Mouse (Mus musculus) megakaryocyte, embryonic 14.5 days (primary cell): ENCODE results near the gene Adcy5.

Experiments
- FLI1 ChIP-seq: IDR thresholded peaks from 2 replicates; pipeline ENCODE4 v1.6.1; 2012; ENCODE audit warnings: low read length, inconsistent platforms, mixed read lengths
- GATA1 ChIP-seq: IDR thresholded peaks from 3 replicates; pipeline ENCODE4 v1.6.1; 2012; ENCODE audit warnings: mixed read lengths, low read length, inconsistent platforms, borderline replicate concordance

DNA sequence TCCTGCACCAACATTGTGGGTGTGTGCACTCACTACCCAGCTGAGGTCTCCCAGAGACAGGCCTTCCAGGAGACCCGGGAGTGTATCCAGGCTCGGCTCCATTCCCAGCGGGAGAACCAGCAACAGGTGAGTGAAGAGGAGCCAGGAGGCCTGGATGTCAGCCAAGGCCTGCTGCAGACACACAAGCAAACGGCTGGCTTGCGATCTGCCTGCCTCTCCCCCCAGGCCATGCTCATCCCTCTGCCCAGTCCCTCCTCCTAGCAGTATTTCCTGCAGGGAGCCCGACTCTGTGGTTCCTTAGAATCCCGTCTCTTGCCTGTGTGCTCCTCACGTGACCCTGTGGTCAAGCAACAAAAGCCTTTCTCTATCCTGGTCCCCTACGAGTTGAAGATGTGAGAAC, 94.1 kb downstream of the Adcy5 start:
- TF ChIP-seq GATA1 (no peak), FLI1 (no peak)
